7 mouse cellular contexts compared by ENCODE assay signal in genomic region chr19:40487561-40487960, GRCm38 (mm10). TPM values are rescaled to one million over a fixed set of nuclear protein-coding genes. Genes with fewer than 3 reads are reported as not detected.
A peak's percentile ranks its signal among the peaks of the same experiment; 100 is the strongest.
DNase-seq lines count a peak whose midpoint lies in the region; ATAC-seq and TF ChIP-seq lines count a peak whose summit lies in the region.

No protein-coding gene starts in this region.

- no peak overlapping the region for H3K4me2 ChIP-seq in liver, embryonic 16.5 days (ENCODE audit: low read depth, low read length)
- H3K4me2 ChIP-seq in heart, postnatal 0 days (ENCODE audit: low read depth, low read length) = peak overlapping the region; percentile 27
- H3K4me2 ChIP-seq in liver, postnatal 0 days (ENCODE audit: low read depth, low read length) = peak overlapping the region; percentile 57

- no peak for DNase-seq in liver
- peak; percentile 73 to 76 for DNase-seq in cerebellum, postnatal 10 days
- peak; percentile 71 for DNase-seq in heart, postnatal 0 days (ENCODE audit: low spot score)
- peak; percentile 58 for DNase-seq in liver, postnatal 0 days
- no peak for DNase-seq in c-Kit-positive CD71-positive TER-119-positive erythroid progenitor cells, embryonic 14.5 days (ENCODE audit: low spot score)

- peak; percentile 61 for ATAC-seq in liver, embryonic 16.5 days (ENCODE audit: low read depth)
- ATAC-seq in heart, postnatal 0 days (ENCODE audit: insufficient read depth, low read depth) = peak; percentile 65
- peak; percentile 70 for ATAC-seq in liver, postnatal 0 days

- no peak for TF ChIP-seq EP300 in heart, postnatal 0 days (IDR thresholded peaks at IDR 0.05; ENCODE audit: low read depth)
- TF ChIP-seq EP300 in liver, postnatal 0 days (IDR thresholded peaks at IDR 0.05; ENCODE audit: low read depth) = no peak

- TF ChIP-seq POLR2A in small intestine, adult 2 months (IDR thresholded peaks at IDR 0.05; ENCODE audit: low read depth, low read length) = no peak

- peaks cover 35% of the 10 kb centered on the region for H3K4me1 ChIP-seq in liver, embryonic 16.5 days (ENCODE audit: control insufficient read depth, low read depth, low read length)
- peaks cover 65% of the 10 kb centered on the region for H3K4me1 ChIP-seq in heart, postnatal 0 days (ENCODE audit: control insufficient read depth, insufficient read depth)
- peaks cover 38% of the 10 kb centered on the region for H3K4me1 ChIP-seq in liver, postnatal 0 days (ENCODE audit: insufficient read depth)
- H3K4me1 ChIP-seq in small intestine, adult 2 months (ENCODE audit: control insufficient read depth, insufficient read depth, insufficient read length, low read length) = peaks cover 28% of the 10 kb centered on the region

- H3K4me3 ChIP-seq in liver, embryonic 16.5 days (ENCODE audit: low read depth, low read length) = no peak overlapping the region
- peak overlapping the region; percentile 4; the same call in 1 of the 2 replicates for H3K4me3 ChIP-seq in heart, postnatal 0 days (ENCODE audit: low read depth, low read length)
- H3K4me3 ChIP-seq in liver, postnatal 0 days (ENCODE audit: low read depth, low read length) = no peak overlapping the region
- H3K4me3 ChIP-seq in small intestine, adult 2 months (ENCODE audit: low read depth, low read length) = no peak overlapping the region

- no peak overlapping the region for H3K9ac ChIP-seq in liver, embryonic 16.5 days (ENCODE audit: low read depth, low read length)
- H3K9ac ChIP-seq in heart, postnatal 0 days (replicated peaks; ENCODE audit: low read depth, low read length) = peak overlapping the region; percentile 28; the same call in 1 of the 2 replicates
- no peak overlapping the region; the same call in 1 of the 2 replicates for H3K9ac ChIP-seq in liver, postnatal 0 days (replicated peaks)

- H3K27ac ChIP-seq in liver, embryonic 16.5 days (ENCODE audit: low read length) = peak overlapping the region; percentile 43
- peak overlapping the region; percentile 78 for H3K27ac ChIP-seq in heart, postnatal 0 days (ENCODE audit: low read depth)
- peak overlapping the region; percentile 5; the same call in 1 of the 2 replicates for H3K27ac ChIP-seq in liver, postnatal 0 days (ENCODE audit: low read depth)
- H3K27ac ChIP-seq in small intestine, adult 2 months (ENCODE audit: insufficient read depth, low read depth, low read length) = peak overlapping the region; percentile 26

- no peaks in the 10 kb centered on the region for H3K27me3 ChIP-seq in liver, embryonic 16.5 days (ENCODE audit: control insufficient read depth, insufficient read depth, low read depth, low read length)
- H3K27me3 ChIP-seq in heart, postnatal 0 days (ENCODE audit: control insufficient read depth, insufficient read depth, low read length) = no peaks in the 10 kb centered on the region
- no peaks in the 10 kb centered on the region for H3K27me3 ChIP-seq in liver, postnatal 0 days (ENCODE audit: insufficient read depth, low read length)
- no peaks in the 10 kb centered on the region for H3K27me3 ChIP-seq in small intestine, adult 2 months (ENCODE audit: control insufficient read depth, insufficient read depth, low read length)

- WGBS in liver, embryonic 16.5 days (ENCODE audit: insufficient replicate concordance) = 72% methylated on average over 11 of the region's 11 CpGs
- 16% methylated on average over 11 of the region's 11 CpGs for WGBS in heart, postnatal 0 days
- 49% methylated on average over 11 of the region's 11 CpGs for WGBS in liver, postnatal 0 days (ENCODE audit: insufficient replicate concordance)
- WGBS in small intestine, adult 2 months = 11% methylated on average over 11 of the region's 11 CpGs

- H3K36me3 ChIP-seq in liver, embryonic 16.5 days (ENCODE audit: control insufficient read depth, insufficient read depth) = no peaks in the 10 kb centered on the region
- peaks cover 6% of the 10 kb centered on the region; the same call in 1 of the 2 replicates for H3K36me3 ChIP-seq in heart, postnatal 0 days (replicated peaks; ENCODE audit: control insufficient read depth, insufficient read depth, low read length)
- no peaks in the 10 kb centered on the region for H3K36me3 ChIP-seq in liver, postnatal 0 days (replicated peaks; ENCODE audit: insufficient read depth, low read length)
- H3K36me3 ChIP-seq in small intestine, adult 2 months (ENCODE audit: control insufficient read depth, insufficient read depth, low read length) = no peaks in the 10 kb centered on the region

- no peaks in the 10 kb centered on the region for H3K9me3 ChIP-seq in liver, embryonic 16.5 days (replicated peaks; ENCODE audit: control insufficient read depth, low read length)
- no peaks in the 10 kb centered on the region for H3K9me3 ChIP-seq in heart, postnatal 0 days (replicated peaks; ENCODE audit: control insufficient read depth, low read length)
- H3K9me3 ChIP-seq in liver, postnatal 0 days (ENCODE audit: low read length) = no peaks in the 10 kb centered on the region

- no peak for TF ChIP-seq CTCF in heart, postnatal 0 days (IDR thresholded peaks at IDR 0.05; ENCODE audit: low read depth)
- TF ChIP-seq CTCF in liver, postnatal 0 days (IDR thresholded peaks at IDR 0.05; ENCODE audit: low read depth) = no peak
- no peak for TF ChIP-seq CTCF in small intestine, adult 2 months (IDR thresholded peaks at IDR 0.05; ENCODE audit: extremely low read depth, insufficient read length, insufficient replicate concordance, low read depth, low read length)

RNA-seq across cellular contexts. Expression of gene Sorbs1, which starts 26.0 kb away (rescaled TPM):
- 37.7 and 39.6 TPM in 2 replicates for polyA plus RNA-seq in liver, embryonic 16.5 days (2015; fragmentation: Nextera tagmentation; extraction: Ambion mirVana)
- total RNA-seq in heart, postnatal 0 days (2014; rRNA removed; ENCODE audit: low replicate concordance) = 77.7 and 140 TPM in 2 replicates
- 153 and 159 TPM in 2 replicates for polyA plus RNA-seq in heart, postnatal 0 days (2015; fragmentation: Nextera tagmentation; extraction: Ambion mirVana)
- polyA plus RNA-seq in liver, postnatal 0 days (2015; fragmentation: Nextera tagmentation; extraction: Ambion mirVana) = 28.2 and 30.4 TPM in 2 replicates
- polyA plus RNA-seq in small intestine, adult 2 months (2012; rRNA removed) = 8.8 and 13.2 TPM in 2 replicates

Comparison
In these comparisons a context has a peak if more than half of its experiments do, and no peak if none do; other contexts are left out.
1. DNase-seq: peak in cerebellum, postnatal 10 days (2 of 2), heart, postnatal 0 days (single experiment) and liver, postnatal 0 days (single experiment); none in liver (single experiment) and c-Kit-positive CD71-positive TER-119-positive erythroid progenitor cells, embryonic 14.5 days (single experiment).
2. H3K27ac ChIP-seq: peak in every context shown above with its lines; median percentile 78 in heart, postnatal 0 days; 43 in liver, embryonic 16.5 days; 26 in small intestine, adult 2 months; 5 in liver, postnatal 0 days.
3. Peak in every context shown above with its lines, with median percentiles within 50 percentile points of each other: ATAC-seq.